Mouse (Mus musculus): Measurements from ENCODE around the gene Gprc5c. TPM values are rescaled to one million over a fixed set of nuclear protein-coding genes. Genes with fewer than 3 reads are reported as not detected.
A peak's percentile ranks its signal among the peaks of the same experiment; 100 is the strongest.

Gene Gprc5c
- polyA plus RNA-seq (2014; fragmentation: Nextera tagmentation; extraction: Ambion mirVana), result 15.2 and 18.0 TPM in 2 replicates

DNA sequence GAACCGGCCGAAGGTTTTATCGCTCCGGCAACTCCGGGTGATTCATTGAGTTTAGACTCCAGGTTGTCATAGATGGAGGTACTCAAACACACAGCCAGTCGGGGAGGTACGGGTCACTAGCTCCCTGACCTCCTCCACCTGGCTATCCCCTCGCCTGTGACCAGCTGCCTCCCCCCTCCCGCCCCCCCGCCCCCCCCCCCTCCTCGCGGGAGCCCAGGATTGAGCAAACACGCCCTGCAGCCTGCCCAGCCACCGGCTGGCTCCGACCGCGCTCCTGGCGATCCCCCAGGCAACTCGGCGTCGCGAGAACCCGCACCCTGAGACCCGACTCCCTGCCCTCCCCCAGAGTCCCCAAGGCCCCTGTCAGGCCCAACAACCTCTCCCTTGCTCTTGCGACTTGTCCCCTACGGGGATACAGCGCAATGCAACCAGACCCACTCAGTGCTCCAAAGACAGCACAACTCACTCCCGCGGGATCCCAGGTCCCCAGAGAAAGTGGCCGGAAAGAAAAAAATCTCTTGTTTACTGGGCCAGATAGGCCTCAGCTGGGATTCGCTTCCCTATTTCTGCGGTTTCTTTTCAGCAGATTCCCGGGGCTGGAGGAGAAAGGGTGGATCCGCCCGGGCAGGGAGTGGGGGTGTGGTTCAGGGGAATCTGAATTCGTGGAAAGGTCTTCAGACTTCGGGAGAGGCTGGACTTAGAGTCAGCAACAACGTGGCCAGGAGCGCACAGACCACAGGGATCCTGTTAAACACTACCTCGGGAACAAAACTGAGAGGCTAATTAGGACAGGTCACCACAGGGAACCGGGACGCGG is at the start of gene Gprc5c:
Gene Gprc5c (plus strand): TSS at position 701 of the 817 bp plus-strand sequence.
- Histone ChIP-seq H3K36me3 (ENCODE audit: control insufficient read depth, insufficient read depth, low read length) (no peaks in the 10 kb centered on the region), H3K4me1 (ENCODE audit: control insufficient read depth in 2 of 2, insufficient read depth in 2 of 2, low read length in 2 of 2) (peaks cover 5 to 6% of the 10 kb centered on the region in 2 experiments), H3K4me3 (ENCODE audit: control insufficient read depth in 1 of 2, insufficient read depth in 1 of 2, low read depth in 1 of 2, low read length in 2 of 2) (peak within 1 kb of the TSS; percentile 68 to 75), H3K4me2 (ENCODE audit: low read length) (peak within 1 kb of the TSS; percentile 95), H3K27ac (replicated peaks in 1 of 2; ENCODE audit: control insufficient read depth in 1 of 2, insufficient read depth in 1 of 2, low read depth in 2 of 2, low read length in 2 of 2) (peak within 1 kb of the TSS; percentile 80 to 83), H3K9ac (ENCODE audit: low read length) (peak within 1 kb of the TSS; percentile 78), H3K9me3 (ENCODE audit: control insufficient read depth, low read length) (no peaks in the 10 kb centered on the region), H3K27me3 (ENCODE audit: control insufficient read depth, insufficient read depth, low read length) (peaks cover 4% of the 10 kb centered on the region; the same call in 1 of the 2 replicates)
- peak; percentile 11; the same call in 1 of the 2 replicates for ATAC-seq (ENCODE audit: insufficient number of reproducible peaks, insufficient read depth, low FRiP score, low read depth)
- under 1% methylated on average over 30 of the region's 43 CpGs for WGBS

DNA sequence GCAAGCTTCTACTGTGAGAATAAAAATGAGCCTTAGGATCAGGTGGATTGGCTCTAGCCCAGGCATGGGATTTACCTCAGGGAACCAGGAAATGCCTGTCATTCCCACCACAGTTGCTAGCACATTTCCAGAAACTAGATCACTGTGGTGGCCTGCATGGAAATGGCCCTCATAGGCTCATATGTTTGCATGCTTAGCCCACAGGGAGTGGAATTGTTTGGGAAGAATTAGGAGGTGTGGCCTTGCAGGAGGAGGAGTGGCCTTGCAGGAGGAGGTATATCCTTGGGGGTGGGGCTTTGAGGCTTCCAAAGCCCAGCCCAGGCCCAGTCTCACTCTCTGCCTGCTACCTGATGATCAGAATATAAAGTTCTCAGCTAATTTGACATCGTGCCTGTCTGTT is 49.0 kb upstream of the Gprc5c start:
- H3K9me3 ChIP-seq (ENCODE audit: control insufficient read depth, low read length), result 0 out of 2 replicates have a peak, but pooled peaks cover 4% of the 10 kb centered on the region
- no peak overlapping the region for H3K4me3 ChIP-seq (ENCODE audit: control insufficient read depth in 1 of 2, insufficient read depth in 1 of 2, low read depth in 1 of 2, low read length in 2 of 2)
- no peak overlapping the region for H3K9ac ChIP-seq (ENCODE audit: low read length)
- H3K36me3 ChIP-seq (ENCODE audit: control insufficient read depth, insufficient read depth, low read length), result no peaks in the 10 kb centered on the region
- H3K4me2 ChIP-seq (ENCODE audit: low read length), result no peak overlapping the region
- no peak for ATAC-seq (ENCODE audit: insufficient number of reproducible peaks, insufficient read depth, low FRiP score, low read depth)
- H3K4me1 ChIP-seq (ENCODE audit: control insufficient read depth in 2 of 2, insufficient read depth in 2 of 2, low read length in 2 of 2), result no peaks in the 10 kb centered on the region
- no peaks in the 10 kb centered on the region for H3K27me3 ChIP-seq (ENCODE audit: control insufficient read depth, insufficient read depth, low read length)
- H3K27ac ChIP-seq (replicated peaks in 1 of 2; ENCODE audit: control insufficient read depth in 1 of 2, insufficient read depth in 1 of 2, low read depth in 2 of 2, low read length in 2 of 2), result no peak overlapping the region
- WGBS, result 95% methylated on average over 1 of the region's 1 CpGs

GRCm38 (mm10) chr11:114802540-114803267 is 48.2 kb upstream of the Gprc5c start:
- Histone ChIP-seq H3K4me1 (ENCODE audit: control insufficient read depth in 2 of 2, insufficient read depth in 2 of 2, low read length in 2 of 2) (no peaks in the 10 kb centered on the region; a peak in 1 of 4 replicates), H3K4me2 (ENCODE audit: low read length) (no peak overlapping the region), H3K9ac (ENCODE audit: low read length) (no peak overlapping the region), H3K9me3 (ENCODE audit: control insufficient read depth, low read length) (0 out of 2 replicates have a peak, but pooled peaks cover 4% of the 10 kb centered on the region), H3K27me3 (ENCODE audit: control insufficient read depth, insufficient read depth, low read length) (no peaks in the 10 kb centered on the region), H3K36me3 (ENCODE audit: control insufficient read depth, insufficient read depth, low read length) (no peaks in the 10 kb centered on the region), H3K27ac (replicated peaks in 1 of 2; ENCODE audit: control insufficient read depth in 1 of 2, insufficient read depth in 1 of 2, low read depth in 2 of 2, low read length in 2 of 2) (no peak overlapping the region), H3K4me3 (ENCODE audit: control insufficient read depth in 1 of 2, insufficient read depth in 1 of 2, low read depth in 1 of 2, low read length in 2 of 2) (no peak overlapping the region)
- ATAC-seq (ENCODE audit: insufficient number of reproducible peaks, insufficient read depth, low FRiP score, low read depth), result no peak
- 70% methylated on average over 15 of the region's 15 CpGs for WGBS

GRCm38 (mm10) chr11:114803990-114804389 is 47.0 kb upstream of the Gprc5c start:
- H3K9me3 ChIP-seq (ENCODE audit: control insufficient read depth, low read length), result 0 out of 2 replicates have a peak, but pooled peaks cover 4% of the 10 kb centered on the region

GRCm38 (mm10) chr11:114807025-114807424 is 43.9 kb upstream of the Gprc5c start:
- no peak overlapping the region for H3K4me3 ChIP-seq (ENCODE audit: control insufficient read depth in 1 of 2, insufficient read depth in 1 of 2, low read depth in 1 of 2, low read length in 2 of 2)
- H3K9ac ChIP-seq (ENCODE audit: low read length), result no peak overlapping the region
- H3K27me3 ChIP-seq (ENCODE audit: control insufficient read depth, insufficient read depth, low read length), result no peaks in the 10 kb centered on the region
- no peak overlapping the region for H3K4me2 ChIP-seq (ENCODE audit: low read length)
- no peak overlapping the region for H3K27ac ChIP-seq (replicated peaks in 1 of 2; ENCODE audit: control insufficient read depth in 1 of 2, insufficient read depth in 1 of 2, low read depth in 2 of 2, low read length in 2 of 2)
- 68% methylated on average over 2 of the region's 2 CpGs for WGBS
- H3K36me3 ChIP-seq (ENCODE audit: control insufficient read depth, insufficient read depth, low read length), result no peaks in the 10 kb centered on the region
- ATAC-seq (ENCODE audit: insufficient number of reproducible peaks, insufficient read depth, low FRiP score, low read depth), result no peak
- H3K9me3 ChIP-seq (ENCODE audit: control insufficient read depth, low read length), result 0 out of 2 replicates have a peak, but pooled peaks cover 1% of the 10 kb centered on the region
- H3K4me1 ChIP-seq (ENCODE audit: control insufficient read depth in 2 of 2, insufficient read depth in 2 of 2, low read length in 2 of 2), result no peaks in the 10 kb centered on the region; a peak in 1 of 4 replicates

More at GRCm38 (mm10) chr11:114803990-114804389, 47.0 kb upstream of the Gprc5c start:
- Histone ChIP-seq H3K36me3 (ENCODE audit: control insufficient read depth, insufficient read depth, low read length) (no peaks in the 10 kb centered on the region), H3K4me2 (ENCODE audit: low read length) (no peak overlapping the region), H3K9ac (ENCODE audit: low read length) (no peak overlapping the region), H3K27me3 (ENCODE audit: control insufficient read depth, insufficient read depth, low read length) (no peaks in the 10 kb centered on the region), H3K4me3 (ENCODE audit: control insufficient read depth in 1 of 2, insufficient read depth in 1 of 2, low read depth in 1 of 2, low read length in 2 of 2) (no peak overlapping the region), H3K27ac (replicated peaks in 1 of 2; ENCODE audit: control insufficient read depth in 1 of 2, insufficient read depth in 1 of 2, low read depth in 2 of 2, low read length in 2 of 2) (no peak overlapping the region), H3K4me1 (ENCODE audit: control insufficient read depth in 2 of 2, insufficient read depth in 2 of 2, low read length in 2 of 2) (no peaks in the 10 kb centered on the region; a peak in 1 of 4 replicates)
- ATAC-seq (ENCODE audit: insufficient number of reproducible peaks, insufficient read depth, low FRiP score, low read depth), result no peak
- WGBS, result 44% methylated on average over 8 of the region's 8 CpGs

- no peak overlapping the region for H3K27ac ChIP-seq (replicated peaks in 1 of 2; ENCODE audit: control insufficient read depth in 1 of 2, insufficient read depth in 1 of 2, low read depth in 2 of 2, low read length in 2 of 2)
- H3K9me3 ChIP-seq (ENCODE audit: control insufficient read depth, low read length), result no peaks in the 10 kb centered on the region
- WGBS, result 33% methylated on average over 13 of the region's 14 CpGs
- no peak overlapping the region for H3K9ac ChIP-seq (ENCODE audit: low read length)
- H3K36me3 ChIP-seq (ENCODE audit: control insufficient read depth, insufficient read depth, low read length), result no peaks in the 10 kb centered on the region
- no peaks in the 10 kb centered on the region for H3K27me3 ChIP-seq (ENCODE audit: control insufficient read depth, insufficient read depth, low read length)
- H3K4me2 ChIP-seq (ENCODE audit: low read length), result no peak overlapping the region
- H3K4me1 ChIP-seq (ENCODE audit: control insufficient read depth in 2 of 2, insufficient read depth in 2 of 2, low read length in 2 of 2), result no peaks in the 10 kb centered on the region; a peak in 1 of 4 replicates
- no peak for ATAC-seq (ENCODE audit: insufficient number of reproducible peaks, insufficient read depth, low FRiP score, low read depth)
- H3K4me3 ChIP-seq (ENCODE audit: control insufficient read depth in 1 of 2, insufficient read depth in 1 of 2, low read depth in 1 of 2, low read length in 2 of 2), result no peak overlapping the region
These were observed 43.1 kb upstream of the Gprc5c start for GRCm38 (mm10) chr11:114807686-114808427.

- no peak for ATAC-seq (ENCODE audit: insufficient number of reproducible peaks, insufficient read depth, low FRiP score, low read depth)
- H3K4me1 ChIP-seq (ENCODE audit: control insufficient read depth in 2 of 2, insufficient read depth in 2 of 2, low read length in 2 of 2), result peaks cover under 1 to 1% of the 10 kb centered on the region in 2 experiments; a peak in 3 of 4 replicates
- H3K4me3 ChIP-seq (ENCODE audit: control insufficient read depth in 1 of 2, insufficient read depth in 1 of 2, low read depth in 1 of 2, low read length in 2 of 2), result no peak overlapping the region
- H3K36me3 ChIP-seq (ENCODE audit: control insufficient read depth, insufficient read depth, low read length), result no peaks in the 10 kb centered on the region
- WGBS, result 83% methylated on average over 1 of the region's 1 CpGs
- no peak overlapping the region for H3K4me2 ChIP-seq (ENCODE audit: low read length)
- H3K9ac ChIP-seq (ENCODE audit: low read length), result no peak overlapping the region
- no peaks in the 10 kb centered on the region for H3K9me3 ChIP-seq (ENCODE audit: control insufficient read depth, low read length)
- no peak overlapping the region for H3K27ac ChIP-seq (replicated peaks in 1 of 2; ENCODE audit: control insufficient read depth in 1 of 2, insufficient read depth in 1 of 2, low read depth in 2 of 2, low read length in 2 of 2)
- no peaks in the 10 kb centered on the region for H3K27me3 ChIP-seq (ENCODE audit: control insufficient read depth, insufficient read depth, low read length)
These were observed 41.6 kb upstream of the Gprc5c start for GRCm38 (mm10) chr11:114809371-114809770.

Measured in heart, embryonic 14.5 days (tissue).